Mouse (Mus musculus) kidney, adult 2 months (tissue): ENCODE measurements around the gene Adra2b. TPM values are rescaled to one million over a fixed set of nuclear protein-coding genes. Genes with fewer than 3 reads are reported as not detected.

Experiments
- DNase-seq: peaks from one replicate; pipeline ENCODE4 v3.0.0; 2021
- H3K27ac ChIP-seq: fragments of 200-500 bp; 2 replicates; pipeline ENCODE4 v1.5.1; 2012; ENCODE audit warnings: low read depth, low read length, control low read depth, inconsistent platforms; ENCODE audit not compliant: insufficient read depth
- H3K27me3 ChIP-seq: fragments of 200-500 bp; replicated peaks from 2 replicates; pipeline ENCODE4 v1.6.1; 2012; ENCODE audit warnings: mild to moderate bottlenecking, moderate library complexity, low read length, inconsistent platforms; ENCODE audit not compliant: control insufficient read depth, insufficient read depth
- H3K36me3 ChIP-seq: fragments of 200-500 bp; 2 replicates; pipeline ENCODE4 v1.6.1; 2012; ENCODE audit warnings: mild to moderate bottlenecking, moderate library complexity, low read length, inconsistent platforms; ENCODE audit not compliant: control insufficient read depth, insufficient read depth
- H3K4me1 ChIP-seq: fragments of 200-500 bp; 2 replicates; pipeline ENCODE4 v1.6.1; 2011; ENCODE audit warnings: low read length; ENCODE audit not compliant: control insufficient read depth, insufficient read depth
- H3K4me3 ChIP-seq: fragments of 200-500 bp; 2 replicates; pipeline ENCODE4 v1.5.1; 2011; ENCODE audit warnings: mild to moderate bottlenecking, low read depth, low read length, control low read depth; ENCODE audit not compliant: insufficient read depth
- CTCF ChIP-seq: fragments of 200-500 bp; conservative IDR thresholded peaks from 2 replicates; pipeline ENCODE4 v1.5.1; 2011; ENCODE audit warnings: low read depth, mild to moderate bottlenecking, control low read depth, low read length, moderate library complexity, mixed read lengths; ENCODE audit not compliant: insufficient read depth, insufficient read length
- POLR2A ChIP-seq: fragments of 200-500 bp; IDR thresholded peaks from one replicate; pipeline ENCODE4 v1.6.1; 2011; ENCODE audit warnings: low read depth, low read length, control low read depth
- WGBS: fragments of 180-500 bp; shearing (Covaris S2); methylation state at CpG from one replicate; pipeline ENCODE4 v1.1.7; 2018; 5-methylcytosine and 5-hydroxymethylcytosine counted together
- polyA plus RNA-seq: library from polyadenylated mRNA; depleted of rRNA; stranded (reverse); fragments of >200 nt; gene quantifications from 2 replicates; pipeline ENCODE4 v1.2.3, GENCODE M21; 2012; rRNA removed

Gene Adra2b
- polyA plus RNA-seq: 64.7 and 68.2 TPM in 2 replicates

DNA sequence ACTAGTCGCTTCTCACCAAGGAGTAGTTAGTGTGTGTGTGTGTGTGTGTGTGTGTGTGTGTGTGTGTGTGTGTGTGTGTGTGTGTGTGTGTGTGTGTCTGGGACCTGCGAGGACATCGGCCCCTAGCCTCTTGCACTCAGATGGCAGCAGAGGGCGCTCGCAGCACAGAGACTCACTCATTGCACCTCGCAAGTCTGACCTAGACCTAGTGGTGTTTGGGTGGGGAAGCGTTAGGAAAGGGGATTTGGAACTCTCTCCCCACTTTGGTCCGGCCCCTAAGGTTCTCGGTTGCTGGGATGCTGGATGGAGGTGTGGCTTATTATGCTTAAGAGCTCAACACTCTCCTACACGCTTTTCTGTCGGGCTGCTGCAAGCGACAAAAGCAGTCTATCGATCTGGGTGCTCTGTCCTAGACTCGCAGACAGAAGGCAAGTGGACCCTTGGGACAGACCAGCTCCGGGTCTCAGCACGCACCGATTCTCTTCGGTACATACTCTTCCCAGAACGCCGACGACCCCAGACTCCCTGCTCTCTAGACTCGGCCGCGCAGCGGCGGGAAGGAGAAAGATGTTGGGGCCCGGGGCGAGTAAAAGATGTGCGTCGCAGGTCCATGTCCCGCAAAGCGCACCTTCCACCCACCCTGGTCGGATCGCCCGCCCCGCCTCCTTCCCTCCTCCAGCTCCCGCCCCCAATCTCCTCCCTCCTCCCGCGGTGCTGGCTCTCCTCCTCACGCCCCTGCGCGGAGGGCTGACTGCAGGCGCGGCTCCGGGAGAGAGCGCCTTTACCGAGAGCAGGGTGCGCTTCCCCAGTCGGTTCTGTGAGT, at the start of gene Adra2b:
Gene Adra2b (plus strand): TSS at position 750 of the 823 bp plus-strand sequence.
- TF ChIP-seq POLR2A: peak; percentile 11
- TF ChIP-seq CTCF: peak; percentile 91
- H3K27ac ChIP-seq: peak within 1 kb of the TSS; percentile 89
- peak; percentile 96 for DNase-seq
- no peaks in the 10 kb centered on the region for H3K4me1 ChIP-seq
- H3K36me3 ChIP-seq: no peaks in the 10 kb centered on the region
- under 1% methylated on average over 43 of the region's 49 CpGs for WGBS
- H3K4me3 ChIP-seq: peak within 1 kb of the TSS; percentile 61
- H3K27me3 ChIP-seq: no peaks in the 10 kb centered on the region

DNA sequence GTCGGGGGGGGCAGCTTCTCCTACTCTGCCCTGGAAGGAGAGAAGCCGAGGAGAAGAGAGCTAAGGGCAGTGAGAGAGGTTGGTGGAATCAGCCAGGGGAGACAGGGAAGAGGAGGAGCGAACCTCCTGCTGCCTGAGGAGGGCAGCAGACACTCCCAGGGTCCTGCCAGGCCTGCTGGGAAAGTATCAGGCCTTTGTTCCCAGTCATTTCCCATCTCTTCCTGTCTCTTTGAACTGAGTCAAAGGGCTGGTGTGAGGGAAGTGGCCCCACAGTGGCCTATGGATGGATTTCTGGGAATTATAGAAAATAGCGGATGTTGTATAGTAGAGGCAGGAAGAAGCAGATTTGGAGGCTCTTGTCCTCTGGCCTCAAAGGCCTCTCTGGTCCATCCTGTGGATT, 49.1 kb upstream of the Adra2b start:
- H3K4me3 ChIP-seq: no peak overlapping the region
- TF ChIP-seq CTCF: peak; percentile 22; the same call in 1 of the 2 replicates
- no peak for TF ChIP-seq POLR2A
- H3K36me3 ChIP-seq: no peaks in the 10 kb centered on the region
- no peaks in the 10 kb centered on the region for H3K27me3 ChIP-seq
- DNase-seq: no peak
- WGBS: 63% methylated on average over 4 of the region's 4 CpGs
- no peak overlapping the region for H3K27ac ChIP-seq
- no peaks in the 10 kb centered on the region for H3K4me1 ChIP-seq

DNA sequence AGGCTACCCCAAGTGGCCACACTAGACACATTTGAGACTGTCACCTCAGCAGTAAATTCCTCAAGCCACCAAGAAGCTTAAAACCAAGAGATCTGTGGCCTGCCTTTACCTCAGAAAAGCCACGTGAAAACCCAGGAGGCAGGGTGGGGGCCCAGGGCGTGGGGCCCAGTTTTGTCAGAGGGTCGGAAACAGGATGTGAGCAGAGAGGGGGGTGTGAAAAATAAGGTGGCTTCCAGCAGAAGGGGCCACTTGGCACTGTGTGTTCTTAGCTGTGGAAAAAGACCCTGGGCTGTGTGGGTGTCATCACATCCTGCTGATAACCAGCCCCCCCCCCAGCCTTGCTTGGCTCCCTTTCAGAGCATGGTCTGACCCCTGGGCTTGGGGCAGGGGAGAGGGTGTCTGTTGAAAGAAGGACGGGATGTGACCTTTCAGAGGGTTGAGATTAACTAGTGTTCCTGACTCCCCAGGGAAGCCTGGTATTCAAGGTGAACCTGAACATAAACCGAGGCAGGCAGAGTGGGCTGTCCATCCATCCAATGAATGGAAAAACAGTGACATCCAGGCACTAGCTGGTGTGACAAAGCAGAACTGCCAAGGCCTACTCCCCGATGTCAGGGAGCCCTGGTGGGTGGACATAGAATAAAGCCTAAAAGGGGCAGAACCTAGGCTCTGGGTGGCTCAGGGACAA, 48.4 kb upstream of the Adra2b start:
- no peak overlapping the region for H3K4me3 ChIP-seq
- H3K27ac ChIP-seq: no peak overlapping the region
- no peaks in the 10 kb centered on the region for H3K4me1 ChIP-seq
- TF ChIP-seq POLR2A: no peak
- no peaks in the 10 kb centered on the region for H3K27me3 ChIP-seq
- WGBS: 66% methylated on average over 6 of the region's 6 CpGs
- no peak for DNase-seq
- no peaks in the 10 kb centered on the region for H3K36me3 ChIP-seq

DNA sequence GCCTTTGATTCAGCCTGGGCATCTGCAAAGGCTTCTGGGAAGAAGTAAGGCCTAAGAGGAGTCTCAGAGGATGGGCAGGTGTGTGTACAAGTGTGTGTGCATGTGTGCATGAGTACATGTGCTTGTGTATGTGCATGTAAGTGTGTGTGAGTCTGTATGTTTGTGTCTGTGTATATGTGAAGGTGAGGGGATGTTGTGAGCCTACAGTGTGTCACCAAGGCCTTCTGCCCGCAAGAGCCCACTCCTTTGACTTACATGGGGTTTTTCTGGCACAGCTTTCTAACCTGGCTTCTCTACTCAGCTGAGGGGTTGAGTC, 47.9 kb upstream of the Adra2b start:
- 100% methylated on average over 1 of the region's 1 CpGs for WGBS
- TF ChIP-seq POLR2A (no peak), CTCF (no peak)
- no peak overlapping the region for H3K27ac ChIP-seq
- DNase-seq: no peak
- H3K36me3 ChIP-seq: no peaks in the 10 kb centered on the region
- no peaks in the 10 kb centered on the region for H3K27me3 ChIP-seq
- H3K4me1 ChIP-seq: no peaks in the 10 kb centered on the region
- H3K4me3 ChIP-seq: no peak overlapping the region

DNA sequence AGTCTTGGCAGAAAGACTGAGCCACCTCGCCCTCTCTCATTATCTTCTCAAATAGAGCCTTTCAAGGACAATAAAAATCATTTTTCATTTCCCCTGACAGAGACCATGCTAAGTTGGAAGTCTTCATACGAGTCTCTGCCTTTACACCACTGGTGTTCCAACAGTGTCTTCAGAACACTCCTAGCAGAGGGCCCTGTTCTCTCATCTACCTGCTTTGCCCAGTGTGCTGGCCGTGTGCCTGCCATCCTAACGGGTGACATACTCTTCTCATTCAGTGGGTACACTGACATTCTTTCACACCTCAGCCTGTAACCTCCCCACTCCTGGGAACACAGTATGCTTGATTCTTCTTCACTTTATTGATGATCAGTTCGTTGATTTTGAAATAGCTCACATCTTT, 46.6 kb upstream of the Adra2b start:
- Histone ChIP-seq H3K36me3 (no peaks in the 10 kb centered on the region), H3K27me3 (no peaks in the 10 kb centered on the region), H3K27ac (no peak overlapping the region), H3K4me1 (no peaks in the 10 kb centered on the region), H3K4me3 (no peak overlapping the region)
- WGBS: 90% methylated on average over 5 of the region's 5 CpGs
- no peak for DNase-seq
- no peak for TF ChIP-seq POLR2A
- TF ChIP-seq CTCF: no peak

DNA sequence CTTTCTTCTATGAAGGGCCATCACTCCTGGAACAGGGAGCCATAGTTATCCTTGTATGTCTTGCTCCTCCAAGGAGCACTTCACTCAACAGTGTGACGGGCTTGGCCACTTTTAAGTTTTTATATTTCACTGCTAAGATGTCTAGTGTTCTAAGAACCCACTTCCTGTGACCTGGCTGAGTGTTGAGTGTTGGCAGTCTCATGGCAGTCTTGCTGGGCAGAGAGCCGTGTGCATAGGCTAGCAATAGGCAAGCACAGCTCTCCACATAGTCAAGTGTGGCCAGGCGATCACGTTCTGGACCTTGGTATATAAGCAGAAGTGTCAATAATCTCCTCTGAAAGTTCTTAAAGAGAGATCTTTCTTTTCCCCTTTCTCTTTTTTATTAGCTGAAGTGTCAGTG, 44.9 kb upstream of the Adra2b start:
- no peak for DNase-seq
- H3K36me3 ChIP-seq: no peaks in the 10 kb centered on the region
- H3K27me3 ChIP-seq: no peaks in the 10 kb centered on the region
- no peak for TF ChIP-seq POLR2A
- H3K27ac ChIP-seq: no peak overlapping the region
- H3K4me1 ChIP-seq: no peaks in the 10 kb centered on the region
- no peak overlapping the region for H3K4me3 ChIP-seq
- 89% methylated on average over 4 of the region's 4 CpGs for WGBS

DNA sequence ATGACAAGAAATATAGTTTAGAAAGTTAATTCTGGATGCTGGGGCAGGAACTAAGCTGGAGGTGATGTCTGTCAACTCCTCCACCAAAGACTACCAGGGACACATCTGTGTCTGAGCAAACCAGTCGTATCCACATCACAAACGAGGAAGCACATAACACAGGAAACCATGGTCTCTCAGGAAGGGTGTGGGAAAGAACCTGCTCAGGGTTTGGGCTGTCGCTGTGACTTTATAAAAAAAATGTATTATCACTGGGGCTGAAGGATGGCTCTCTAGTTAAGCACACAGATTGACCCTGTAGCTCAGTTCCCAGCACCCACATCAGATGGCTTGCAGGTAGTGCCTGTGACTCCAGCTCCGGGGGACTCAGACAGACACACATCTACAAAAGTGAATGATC, 43.9 kb upstream of the Adra2b start:
- no peak overlapping the region for H3K4me3 ChIP-seq
- no peak for DNase-seq
- no peak overlapping the region for H3K27ac ChIP-seq
- H3K36me3 ChIP-seq: no peaks in the 10 kb centered on the region
- H3K4me1 ChIP-seq: no peaks in the 10 kb centered on the region
- no peaks in the 10 kb centered on the region for H3K27me3 ChIP-seq
- no peak for TF ChIP-seq CTCF
- no peak for TF ChIP-seq POLR2A
- 70% methylated on average over 4 of the region's 4 CpGs for WGBS
